Mouse (Mus musculus): Measurements from ENCODE around the gene Hyal3.

Gene Hyal3

GRCm38 (mm10) chr9:107634406-107635278 lies 54.0 kb downstream of the Hyal3 start:
- DNase-seq (ENCODE audit: low read depth, low spot score) = no peak

GRCm38 (mm10) chr9:107635279-107636028 lies 54.8 kb downstream of the Hyal3 start, which contains the start of gene Gnai2:
TSS of gene Gnai2 (minus strand) at chr9:107635367.
- peak; percentile 99 for DNase-seq (ENCODE audit: low read depth, low spot score)

All from ZHBTc4 (cell line).